Comparison of ENCODE assay signal across 11 mouse cellular contexts in the genomic region with DNA sequence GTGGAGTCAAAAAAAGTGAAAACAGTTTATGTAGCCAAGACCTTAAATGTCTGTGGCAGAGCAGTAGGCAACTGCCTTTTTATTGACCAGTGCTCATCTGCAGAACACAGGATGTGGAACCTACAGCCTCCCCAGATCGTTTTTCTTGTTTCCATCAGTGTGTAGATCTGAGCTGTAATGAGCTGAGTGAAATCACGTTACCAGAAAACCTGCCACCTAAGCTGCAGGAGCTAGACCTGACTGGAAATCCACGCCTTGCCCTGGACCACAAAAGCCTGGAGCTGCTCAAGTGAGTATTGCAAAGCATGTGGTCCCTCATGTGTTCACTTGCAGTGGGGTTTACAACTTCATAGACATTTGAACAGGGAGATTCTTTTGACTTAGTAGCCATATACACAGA.
"Had no signal": no experiment of that assay in that cellular context is flagged by ENCODE, and none has a peak within 500 bp of the region (broad histone marks: within the 10 kb centered on the region; RNA-seq: fewer than 3 reads in every experiment).

No protein-coding gene starts in this region.

- DNase-seq: lung, adult 18-20 months; lung, embryonic 14.5 days; lung, postnatal 10 days; lung, postnatal 4 days; midbrain, embryonic 14.5 days; retina, postnatal 1 day; right cerebral cortex, adult 18-20 months; thymus, adult 2 months; thymus, postnatal 25 days; thymus, postnatal 4 days had no signal

- ATAC-seq: midbrain, embryonic 16.5 days had no signal
